Mouse (Mus musculus): ENCODE measurements at regions not wholly inside any gene's neighbourhood (a gene's known extent, or its start where the extent isn't known, plus 50 kb on each side); places are given as distances from the start of the nearest gene placed in this dataset.
A peak's percentile ranks its signal among the peaks of the same experiment; 100 is the strongest.
"Not testable (repeated sequence)": the region's sequence is repeated elsewhere in the genome, so short reads cannot be mapped to it uniquely, and the experiment has no call there.

DNA sequence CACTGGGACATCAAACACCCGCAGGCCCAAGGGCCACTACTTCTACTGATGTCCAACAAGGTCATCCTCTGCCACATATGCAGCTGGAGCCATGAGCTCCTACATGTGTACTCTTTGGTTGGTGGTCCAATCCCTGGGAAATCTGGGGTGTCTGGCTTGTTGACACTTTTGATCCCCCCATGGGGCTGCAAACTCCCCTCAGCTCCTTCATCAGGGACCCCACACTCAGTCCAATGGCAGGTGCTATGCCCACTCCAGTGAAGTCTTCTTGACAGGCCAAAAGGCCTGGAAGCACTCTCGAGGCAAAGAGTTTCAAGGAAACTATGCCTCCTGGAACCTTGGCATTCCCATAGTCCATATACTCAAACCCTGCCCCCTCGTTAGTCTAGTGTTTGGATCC is 570.8 kb upstream of the Smc2 start:
- Histone ChIP-seq H3K27ac (replicated peaks; ENCODE audit: low read depth, low read length) (no peak overlapping the region), H3K27me3 (ENCODE audit: control insufficient read depth, insufficient read depth, low read length) (no peaks in the 10 kb centered on the region), H3K36me3 (ENCODE audit: control insufficient read depth, insufficient read depth, low read length) (no peaks in the 10 kb centered on the region), H3K9me3 (ENCODE audit: control insufficient read depth, low read length) (no peaks in the 10 kb centered on the region), H3K4me1 (ENCODE audit: control insufficient read depth, insufficient read depth, low read length) (no peaks in the 10 kb centered on the region), H3K4me3 (replicated peaks; ENCODE audit: low read depth, low read length) (no peak overlapping the region), H3K9ac (replicated peaks; ENCODE audit: low read length) (no peak overlapping the region), H3K4me2 (ENCODE audit: low read length) (no peak overlapping the region)
- ATAC-seq (ENCODE audit: low FRiP score, low TSS enrichment) (no peak), DNase-seq (no peak)
- WGBS = 87% methylated on average over 3 of the region's 3 CpGs

DNA sequence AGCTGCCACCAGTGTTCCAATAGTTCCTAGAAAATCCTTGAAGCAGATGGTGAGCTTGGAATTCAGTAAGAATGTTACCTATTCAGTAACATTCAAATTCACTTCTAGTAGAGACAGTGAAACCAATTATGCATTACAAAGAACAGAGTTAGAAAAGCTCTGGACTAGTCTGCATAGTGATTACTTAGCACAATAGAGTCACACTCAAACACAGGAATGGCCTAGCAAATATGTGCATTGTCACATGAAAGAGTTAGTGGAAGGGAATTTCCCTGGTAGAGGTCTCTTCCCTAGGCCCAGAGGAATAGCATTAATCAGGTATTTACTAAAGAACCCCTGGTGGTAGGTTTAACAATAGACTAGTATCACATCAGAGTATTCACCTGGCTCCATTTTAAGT is 570.3 kb upstream of the Smc2 start:
- ATAC-seq (ENCODE audit: low FRiP score, low TSS enrichment); DNase-seq; H3K27ac ChIP-seq (replicated peaks; ENCODE audit: low read depth, low read length); H3K27me3 ChIP-seq (ENCODE audit: control insufficient read depth, insufficient read depth, low read length); H3K9me3 ChIP-seq (ENCODE audit: control insufficient read depth, low read length); H3K4me2 ChIP-seq (ENCODE audit: low read length); H3K9ac ChIP-seq (replicated peaks; ENCODE audit: low read length); H3K36me3 ChIP-seq (ENCODE audit: control insufficient read depth, insufficient read depth, low read length); H3K4me1 ChIP-seq (ENCODE audit: control insufficient read depth, insufficient read depth, low read length); H3K4me3 ChIP-seq (replicated peaks; ENCODE audit: low read depth, low read length): not testable (repeated sequence)

GRCm38 (mm10) chr4:51885460-51885859 is 553.6 kb upstream of the Smc2 start:
- H3K4me1 ChIP-seq (ENCODE audit: control insufficient read depth, insufficient read depth, low read length) = no peaks in the 10 kb centered on the region
- no peaks in the 10 kb centered on the region for H3K27me3 ChIP-seq (ENCODE audit: control insufficient read depth, insufficient read depth, low read length)
- no peaks in the 10 kb centered on the region for H3K36me3 ChIP-seq (ENCODE audit: control insufficient read depth, insufficient read depth, low read length)
- peak; percentile 4 for DNase-seq
- ATAC-seq (ENCODE audit: low FRiP score, low TSS enrichment) = no peak
- 82% methylated on average over 4 of the region's 4 CpGs for WGBS
- no peak overlapping the region for H3K4me2 ChIP-seq (ENCODE audit: low read length)
- H3K27ac ChIP-seq (replicated peaks; ENCODE audit: low read depth, low read length) = no peak overlapping the region
- H3K9ac ChIP-seq (replicated peaks; ENCODE audit: low read length) = no peak overlapping the region
- 0 out of 2 replicates have a peak, but pooled peaks cover 3% of the 10 kb centered on the region for H3K9me3 ChIP-seq (ENCODE audit: control insufficient read depth, low read length)
- H3K4me3 ChIP-seq (replicated peaks; ENCODE audit: low read depth, low read length) = no peak overlapping the region

DNA sequence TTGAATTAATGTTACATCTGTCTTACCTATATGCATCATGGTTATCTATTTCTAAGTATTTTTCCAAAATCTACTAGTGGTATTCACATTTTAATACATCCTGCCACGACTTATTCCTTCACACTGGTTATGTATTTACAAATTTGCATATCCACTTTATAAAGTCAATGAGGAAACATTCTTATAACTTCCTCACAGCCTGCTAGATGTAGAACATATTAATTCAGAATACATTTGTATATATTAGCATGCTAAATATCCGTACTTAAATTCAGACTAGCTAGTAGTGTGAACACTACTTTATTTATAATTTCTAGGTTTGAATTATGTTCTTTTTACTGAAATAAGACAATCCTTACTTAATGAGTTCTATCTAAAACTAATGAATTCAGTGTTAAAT is 549.8 kb upstream of the Smc2 start:
- H3K4me2 ChIP-seq (ENCODE audit: low read length) = no peak overlapping the region
- no peak overlapping the region for H3K4me3 ChIP-seq (replicated peaks; ENCODE audit: low read depth, low read length)
- no peaks in the 10 kb centered on the region for H3K27me3 ChIP-seq (ENCODE audit: control insufficient read depth, insufficient read depth, low read length)
- DNase-seq (no peak), ATAC-seq (ENCODE audit: low FRiP score, low TSS enrichment) (no peak)
- H3K27ac ChIP-seq (replicated peaks; ENCODE audit: low read depth, low read length) = no peak overlapping the region
- no peaks in the 10 kb centered on the region for H3K36me3 ChIP-seq (ENCODE audit: control insufficient read depth, insufficient read depth, low read length)
- WGBS = 71% methylated on average over 2 of the region's 2 CpGs
- H3K4me1 ChIP-seq (ENCODE audit: control insufficient read depth, insufficient read depth, low read length) = no peaks in the 10 kb centered on the region
- H3K9ac ChIP-seq (replicated peaks; ENCODE audit: low read length) = no peak overlapping the region
- H3K9me3 ChIP-seq (ENCODE audit: control insufficient read depth, low read length) = no peaks in the 10 kb centered on the region

GRCm38 (mm10) chr4:51928245-51928644 is 510.8 kb upstream of the Smc2 start:
- Histone ChIP-seq H3K9ac (replicated peaks; ENCODE audit: low read length) (no peak overlapping the region), H3K27ac (replicated peaks; ENCODE audit: low read depth, low read length) (no peak overlapping the region), H3K4me3 (replicated peaks; ENCODE audit: low read depth, low read length) (no peak overlapping the region), H3K9me3 (ENCODE audit: control insufficient read depth, low read length) (no peaks in the 10 kb centered on the region), H3K4me1 (ENCODE audit: control insufficient read depth, insufficient read depth, low read length) (no peaks in the 10 kb centered on the region), H3K4me2 (ENCODE audit: low read length) (no peak overlapping the region), H3K36me3 (ENCODE audit: control insufficient read depth, insufficient read depth, low read length) (no peaks in the 10 kb centered on the region), H3K27me3 (ENCODE audit: control insufficient read depth, insufficient read depth, low read length) (no peaks in the 10 kb centered on the region)
- ATAC-seq (ENCODE audit: low FRiP score, low TSS enrichment) (peak; percentile 80; the same call in 1 of the 2 replicates), DNase-seq (peak; percentile 73)

- no peak for ATAC-seq (ENCODE audit: low FRiP score, low TSS enrichment)
- H3K9ac ChIP-seq (replicated peaks; ENCODE audit: low read length) = no peak overlapping the region
- no peak overlapping the region for H3K4me3 ChIP-seq (replicated peaks; ENCODE audit: low read depth, low read length)
- peak; percentile 10 for DNase-seq
- H3K9me3 ChIP-seq (ENCODE audit: control insufficient read depth, low read length) = no peaks in the 10 kb centered on the region
- H3K27ac ChIP-seq (replicated peaks; ENCODE audit: low read depth, low read length) = no peak overlapping the region
- H3K4me1 ChIP-seq (ENCODE audit: control insufficient read depth, insufficient read depth, low read length) = no peaks in the 10 kb centered on the region
- no peak overlapping the region for H3K4me2 ChIP-seq (ENCODE audit: low read length)
- no peaks in the 10 kb centered on the region for H3K36me3 ChIP-seq (ENCODE audit: control insufficient read depth, insufficient read depth, low read length)
- 78% methylated on average over 10 of the region's 10 CpGs for WGBS
- no peaks in the 10 kb centered on the region for H3K27me3 ChIP-seq (ENCODE audit: control insufficient read depth, insufficient read depth, low read length)
Measured at GRCm38 (mm10) chr4:51969751-51970150, 469.3 kb upstream of the Smc2 start.

GRCm38 (mm10) chr4:51978962-51979361 is 460.1 kb upstream of the Smc2 start:
- Histone ChIP-seq H3K9me3 (ENCODE audit: control insufficient read depth, low read length) (no peaks in the 10 kb centered on the region), H3K4me3 (replicated peaks; ENCODE audit: low read depth, low read length) (no peak overlapping the region), H3K4me2 (ENCODE audit: low read length) (no peak overlapping the region), H3K27me3 (ENCODE audit: control insufficient read depth, insufficient read depth, low read length) (no peaks in the 10 kb centered on the region), H3K4me1 (ENCODE audit: control insufficient read depth, insufficient read depth, low read length) (no peaks in the 10 kb centered on the region), H3K36me3 (ENCODE audit: control insufficient read depth, insufficient read depth, low read length) (no peaks in the 10 kb centered on the region), H3K27ac (replicated peaks; ENCODE audit: low read depth, low read length) (no peak overlapping the region), H3K9ac (replicated peaks; ENCODE audit: low read length) (no peak overlapping the region)
- DNase-seq (peak; percentile 2), ATAC-seq (ENCODE audit: low FRiP score, low TSS enrichment) (no peak)
- 90% methylated on average over 8 of the region's 8 CpGs for WGBS

DNA sequence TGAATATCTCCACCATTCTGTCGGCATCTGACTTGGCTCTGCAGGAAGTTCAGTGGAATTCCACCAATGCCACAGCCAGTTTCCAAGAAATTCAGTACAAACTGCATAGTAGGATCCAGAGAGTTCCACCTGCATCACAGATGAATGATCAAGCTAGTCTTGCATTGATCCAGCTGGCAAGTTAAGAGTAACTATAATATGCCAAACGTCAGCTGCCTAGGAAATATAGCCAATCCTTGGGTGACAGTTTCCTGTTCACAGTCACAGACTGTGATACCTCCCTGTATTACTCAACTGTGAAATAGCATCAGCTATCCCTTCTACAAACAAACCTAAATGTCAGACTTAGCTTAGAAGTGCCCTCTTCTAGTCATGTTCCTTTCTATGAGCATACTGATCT is 446.6 kb upstream of the Smc2 start:
- Histone ChIP-seq H3K27ac (replicated peaks; ENCODE audit: low read depth, low read length) (no peak overlapping the region), H3K9me3 (ENCODE audit: control insufficient read depth, low read length) (no peaks in the 10 kb centered on the region), H3K4me3 (replicated peaks; ENCODE audit: low read depth, low read length) (no peak overlapping the region), H3K36me3 (ENCODE audit: control insufficient read depth, insufficient read depth, low read length) (no peaks in the 10 kb centered on the region), H3K4me2 (ENCODE audit: low read length) (no peak overlapping the region), H3K27me3 (ENCODE audit: control insufficient read depth, insufficient read depth, low read length) (no peaks in the 10 kb centered on the region), H3K4me1 (ENCODE audit: control insufficient read depth, insufficient read depth, low read length) (no peaks in the 10 kb centered on the region), H3K9ac (replicated peaks; ENCODE audit: low read length) (no peak overlapping the region)
- ATAC-seq (ENCODE audit: low FRiP score, low TSS enrichment) = no peak
- WGBS = 92% methylated on average over 2 of the region's 2 CpGs
- no peak for DNase-seq

- H3K4me2 ChIP-seq (ENCODE audit: low read length) = no peak overlapping the region
- no peaks in the 10 kb centered on the region for H3K36me3 ChIP-seq (ENCODE audit: control insufficient read depth, insufficient read depth, low read length)
- no peak for ATAC-seq (ENCODE audit: low FRiP score, low TSS enrichment)
- peak; percentile 42 for DNase-seq
- no peaks in the 10 kb centered on the region for H3K27me3 ChIP-seq (ENCODE audit: control insufficient read depth, insufficient read depth, low read length)
- no peaks in the 10 kb centered on the region for H3K4me1 ChIP-seq (ENCODE audit: control insufficient read depth, insufficient read depth, low read length)
- 60% methylated on average over 11 of the region's 11 CpGs for WGBS
- no peaks in the 10 kb centered on the region for H3K9me3 ChIP-seq (ENCODE audit: control insufficient read depth, low read length)
- H3K9ac ChIP-seq (replicated peaks; ENCODE audit: low read length) = no peak overlapping the region
- no peak overlapping the region for H3K27ac ChIP-seq (replicated peaks; ENCODE audit: low read depth, low read length)
- no peak overlapping the region for H3K4me3 ChIP-seq (replicated peaks; ENCODE audit: low read depth, low read length)
Measured at GRCm38 (mm10) chr4:52036765-52037353, 402.2 kb upstream of the Smc2 start.
